Mouse (Mus musculus) adrenal gland, adult 18-20 months (tissue): ENCODE measurements around the gene Sub1. TPM values are rescaled to one million over a fixed set of nuclear protein-coding genes. Genes with fewer than 3 reads are reported as not detected.

Source experiments
- DNase-seq, 2 experiments: peaks; one replicate each; pipeline ENCODE4 v3.0.0; 2021 to 2022; ENCODE audit warnings: low spot score in 2 of 2
- total RNA-seq, 2 experiments: library from RNA; stranded (reverse); gene quantifications; 1 replicate in 1 of 2; 2 replicates in 1 of 2; pipeline ENCODE4 v1.2.3; 2021

The Sub1 gene
- total RNA-seq, 2 experiments from 2014 or later, result 203 to 249 TPM

- no peak for DNase-seq
These were observed 16.9 kb upstream of the Sub1 start for GRCm38 (mm10) chr15:12013532-12014196.

GRCm38 (mm10) chr15:12010602-12011044 is 13.8 kb upstream of the Sub1 start:
- no peak for DNase-seq

DNA sequence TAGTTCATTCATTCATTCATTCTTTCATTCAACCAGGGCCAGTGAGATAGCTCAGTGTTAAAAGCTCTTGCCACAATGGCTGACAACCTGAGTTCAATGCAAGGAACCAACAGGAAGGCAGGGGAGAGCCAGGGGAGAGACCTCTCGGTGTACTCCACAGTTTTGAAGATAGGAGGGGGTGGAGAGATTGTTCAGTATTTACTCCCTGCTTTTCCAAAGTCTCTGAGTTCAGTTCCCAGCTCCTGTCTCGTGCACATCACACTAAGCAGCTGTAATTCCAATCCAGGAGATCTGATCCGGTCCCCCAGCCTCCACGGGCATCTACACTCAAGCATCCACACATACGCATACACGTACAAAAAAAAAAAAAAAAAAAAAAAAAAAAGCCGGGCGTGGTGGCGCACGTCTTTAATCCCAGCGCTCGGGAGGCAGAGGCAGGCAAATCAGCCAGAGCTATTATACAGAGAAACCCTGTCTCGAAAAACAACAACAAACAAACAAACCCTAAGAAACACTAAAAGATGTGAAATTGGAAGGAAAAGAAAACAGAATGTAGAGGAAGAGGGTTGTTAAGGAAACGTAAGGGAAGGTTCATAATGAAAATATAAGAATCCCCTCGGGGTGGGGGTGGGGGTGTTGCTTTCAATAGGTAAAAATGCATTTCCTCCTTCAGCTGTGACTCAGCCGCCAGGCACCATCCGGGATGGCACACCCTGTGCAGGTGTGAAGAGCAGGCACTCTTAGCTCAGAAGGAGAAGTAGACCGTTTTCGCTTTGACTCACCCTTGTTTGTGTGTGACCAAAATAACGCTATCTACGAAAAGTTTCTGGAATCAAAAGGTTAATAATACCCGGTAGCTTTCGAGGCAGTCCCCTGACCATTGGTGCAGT is 13.2 kb upstream of the Sub1 start:
- no peak for DNase-seq

DNA sequence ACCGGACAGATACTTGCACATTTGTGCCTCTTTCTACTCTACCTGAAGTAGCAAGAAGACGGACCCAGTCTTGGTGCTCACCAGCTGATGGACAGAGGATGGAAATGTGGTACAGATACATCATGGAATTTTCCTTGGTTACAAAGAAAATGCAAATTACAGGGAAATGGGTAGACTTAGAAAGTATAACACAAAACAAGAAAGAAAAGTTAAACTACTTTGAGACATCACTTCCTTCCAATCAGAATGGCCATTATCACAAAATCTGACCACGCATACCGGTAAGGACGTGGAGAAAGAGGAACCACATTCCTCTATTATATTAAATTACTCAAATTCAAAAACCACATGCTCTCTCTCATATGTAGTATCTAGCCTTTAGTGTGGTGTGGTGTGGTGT is 12.1 kb upstream of the Sub1 start:
- no peak for DNase-seq

DNA sequence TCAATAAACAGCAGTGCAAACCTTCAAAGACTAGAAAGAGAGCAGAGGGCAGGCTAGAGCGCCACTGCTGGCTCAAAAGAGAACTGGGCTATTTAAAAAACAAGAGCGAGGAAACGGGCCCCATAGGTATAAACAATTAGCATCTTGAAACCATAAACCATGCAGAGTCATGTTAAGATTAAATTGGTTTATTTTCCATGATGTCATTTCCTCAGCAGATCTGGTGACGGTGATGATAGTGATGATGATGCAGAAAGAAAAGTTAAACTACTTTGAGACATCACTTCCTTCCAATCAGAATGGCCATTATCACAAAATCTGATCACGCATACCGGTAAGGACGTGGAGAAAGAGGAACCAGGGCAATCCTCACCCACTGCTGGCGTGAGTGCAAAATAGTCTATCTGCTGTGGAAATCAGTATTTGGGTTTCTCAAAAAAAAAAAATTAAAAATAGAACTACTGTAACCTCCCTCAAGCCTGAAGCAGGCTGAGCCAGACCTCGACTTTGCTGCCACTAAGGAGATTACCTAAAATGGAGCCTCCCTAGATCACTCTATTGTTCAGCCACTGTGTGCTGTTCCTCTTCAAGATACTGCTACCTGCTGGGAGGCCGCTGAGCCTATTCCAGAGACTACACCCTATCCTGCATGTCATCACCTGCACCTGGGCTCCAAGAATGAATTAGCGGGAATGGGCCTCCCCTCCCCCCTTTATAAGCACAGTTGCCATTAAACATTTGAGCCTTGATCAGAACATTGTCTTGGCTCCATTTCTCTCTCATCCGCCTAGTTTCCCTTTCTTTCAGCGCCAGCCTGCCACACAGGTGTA is 11.4 kb upstream of the Sub1 start:
- no peak for DNase-seq

- DNase-seq, result no peak
These were observed 10.6 kb upstream of the Sub1 start for GRCm38 (mm10) chr15:12007421-12007820.

DNA sequence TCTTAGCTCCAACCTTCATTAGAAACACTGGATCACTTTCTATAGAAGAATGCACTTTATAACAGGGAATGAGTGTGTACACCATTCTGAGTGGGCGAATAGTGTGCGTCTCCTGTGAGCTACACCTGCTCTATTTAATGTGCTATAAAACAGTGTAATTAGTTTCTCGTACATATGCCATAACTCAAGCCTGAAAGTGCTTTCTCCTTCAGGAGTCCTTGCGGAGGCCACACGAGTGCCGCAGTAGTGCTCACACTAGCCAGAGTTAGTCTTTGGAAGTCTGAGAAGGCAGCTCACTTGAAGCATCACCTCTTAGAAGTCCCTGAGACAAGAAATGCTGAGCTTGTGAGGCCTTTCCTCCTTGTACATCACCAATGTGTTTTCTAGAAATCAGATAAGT is 9.4 kb upstream of the Sub1 start:
- DNase-seq, result no peak

DNA sequence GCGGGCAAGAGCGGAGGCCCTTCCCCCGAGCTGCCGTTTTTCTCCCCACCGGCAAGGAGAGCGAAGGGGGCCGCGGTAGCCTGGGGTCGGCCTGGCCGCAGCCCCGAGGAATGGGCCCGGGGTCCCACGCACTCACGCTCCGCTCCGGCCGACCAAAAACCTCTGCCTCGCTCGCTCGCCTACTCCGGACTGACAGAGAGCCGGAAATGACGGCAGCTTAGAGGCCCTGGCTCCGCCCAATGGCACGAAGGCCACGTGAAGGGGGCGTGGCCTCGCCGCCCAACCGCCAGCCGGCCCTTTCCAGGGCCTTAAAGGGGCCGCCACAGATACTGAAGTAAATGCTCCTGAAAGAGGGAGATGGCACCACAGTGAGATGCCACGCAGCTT is 975 bp downstream of the Sub1 start:
- DNase-seq, result peak; percentile 94 to 95

GRCm38 (mm10) chr15:11994921-11995814 is 1.6 kb downstream of the Sub1 start:
- DNase-seq, result peak; percentile 43 to 47

- no peak for DNase-seq
These were observed 2.8 kb downstream of the Sub1 start for GRCm38 (mm10) chr15:11994006-11994405.

DNA sequence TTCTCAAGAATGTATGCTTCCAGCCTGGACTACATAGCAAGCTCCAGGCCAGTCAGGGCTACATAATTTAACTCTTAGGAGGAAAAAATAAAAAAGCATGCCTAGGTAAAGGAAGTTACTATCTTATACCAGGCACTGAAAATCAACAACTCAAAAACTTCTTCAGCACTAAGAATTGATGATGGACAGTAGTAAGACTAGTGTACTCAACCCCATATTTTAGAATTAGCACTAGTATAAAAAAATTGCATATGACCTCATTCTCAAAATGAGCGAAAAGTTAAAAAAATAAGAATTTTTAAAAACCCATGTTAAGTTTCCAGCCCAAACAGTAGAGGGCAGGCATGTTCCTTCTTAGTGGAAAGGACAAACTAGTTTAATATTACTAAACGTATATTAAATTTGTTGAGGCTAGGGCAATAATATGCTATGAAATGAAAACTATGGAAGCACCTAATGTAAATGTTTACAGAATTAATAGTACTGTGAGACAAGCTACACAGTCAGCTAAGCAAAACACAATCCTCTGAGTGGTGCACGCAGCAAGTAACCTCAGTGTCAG is 5.2 kb downstream of the Sub1 start:
- DNase-seq, result no peak

DNA sequence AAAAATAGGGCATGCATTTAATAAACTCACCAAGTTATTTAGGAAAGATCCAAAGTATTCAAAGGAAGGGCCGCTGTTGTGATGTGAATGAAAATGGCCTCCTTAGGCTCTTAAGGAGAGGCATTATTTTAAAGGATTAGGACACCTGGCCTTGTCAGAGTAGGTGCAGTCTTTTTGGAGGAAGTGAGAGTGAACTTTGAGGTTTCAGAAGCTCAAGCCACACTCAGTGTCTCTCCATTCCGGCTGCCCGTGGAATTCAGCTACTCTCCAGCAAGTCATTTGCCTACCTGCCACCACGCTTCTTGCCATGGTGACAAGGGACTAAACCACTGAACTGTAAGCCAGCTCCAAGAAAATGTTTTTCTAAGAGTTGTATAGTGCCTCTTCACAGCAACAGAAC is 8.2 kb downstream of the Sub1 start:
- no peak for DNase-seq

- no peak for DNase-seq
These were observed 8.9 kb downstream of the Sub1 start for GRCm38 (mm10) chr15:11987892-11988291.

GRCm38 (mm10) chr15:11981985-11982384 is 14.8 kb downstream of the Sub1 start:
- no peak for DNase-seq

DNA sequence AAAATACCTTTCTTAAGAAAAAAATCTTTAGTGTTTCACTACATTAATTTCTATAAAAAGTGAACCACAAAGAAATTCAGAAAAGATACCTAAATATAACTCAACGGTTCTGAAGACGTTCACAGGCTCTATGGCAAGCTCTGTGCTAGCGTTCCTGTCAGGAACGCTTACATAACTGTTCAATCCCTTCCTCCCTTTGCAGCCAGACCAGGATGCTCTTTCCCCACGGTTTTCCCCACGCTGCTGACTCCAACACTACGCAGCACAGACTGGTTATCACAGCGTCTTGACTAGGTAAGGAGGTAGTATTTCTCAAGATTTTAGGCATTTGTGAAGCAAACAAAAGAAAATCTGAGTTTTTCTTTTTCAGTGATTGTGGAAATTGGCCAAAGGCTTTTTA is 15.3 kb downstream of the Sub1 start:
- no peak for DNase-seq

DNA sequence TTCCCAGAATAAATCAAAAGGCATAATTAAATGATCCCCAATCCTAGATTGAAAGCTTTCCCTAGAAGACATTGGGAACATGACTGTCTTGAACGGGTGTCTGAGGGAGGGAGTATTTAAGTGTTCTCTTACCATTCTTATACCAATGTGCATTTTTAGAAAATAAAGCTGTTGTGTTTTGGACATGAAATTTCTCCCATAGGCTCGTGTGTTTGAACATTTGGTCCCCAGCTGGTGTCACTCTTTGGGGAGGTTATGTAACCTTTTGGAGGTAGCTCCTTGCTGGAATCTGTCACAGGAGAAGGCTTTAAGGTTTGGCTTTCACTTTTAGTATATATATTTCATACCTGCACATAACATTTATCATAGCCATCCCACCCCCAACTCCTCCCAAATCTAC is 18.6 kb downstream of the Sub1 start:
- DNase-seq, result no peak

GRCm38 (mm10) chr15:11977071-11977470 is 19.7 kb downstream of the Sub1 start:
- no peak for DNase-seq

DNA sequence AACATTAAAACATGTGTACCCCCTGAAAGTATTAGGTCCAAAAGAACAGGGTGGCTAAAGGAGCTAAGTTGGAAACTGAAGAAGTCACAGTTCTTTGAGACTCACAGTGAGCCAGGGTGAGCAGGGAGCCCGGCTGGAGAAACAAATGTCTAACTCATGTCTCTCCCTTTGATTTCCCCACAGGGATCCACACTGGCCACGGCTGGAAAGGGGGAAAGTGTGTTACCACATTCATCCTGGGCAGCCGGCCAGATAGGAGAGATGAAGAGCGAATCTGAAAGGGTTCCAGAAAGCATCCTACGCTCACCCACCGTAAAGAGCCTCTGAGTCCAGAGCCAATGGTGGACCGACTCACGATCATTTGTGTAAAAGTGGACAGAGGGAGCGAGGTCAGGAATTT is 20.9 kb downstream of the Sub1 start:
- no peak for DNase-seq

- peak; percentile 86 to 88 for DNase-seq
These were observed 24.8 kb downstream of the Sub1 start for GRCm38 (mm10) chr15:11971854-11972420.

GRCm38 (mm10) chr15:11970621-11971020 is 26.2 kb downstream of the Sub1 start:
- DNase-seq, result no peak
